Mouse (Mus musculus) cerebellum, adult 11-12 months (tissue): Measurements from ENCODE around the gene Mknk1.
A peak's percentile ranks its signal among the peaks of the same experiment; 100 is the strongest.

ENCODE experiments used
- DNase-seq: peaks from one replicate; pipeline ENCODE4 v3.0.0; 2022

The Mknk1 gene

GRCm38 (mm10) chr4:115897901-115898631 is 59.1 kb downstream of the Mknk1 start:
- no peak for DNase-seq

GRCm38 (mm10) chr4:115902816-115903215 is 63.8 kb downstream of the Mknk1 start:
- DNase-seq = peak; percentile 46

GRCm38 (mm10) chr4:115904375-115904774 is 65.4 kb downstream of the Mknk1 start:
- no peak for DNase-seq

- no peak for DNase-seq
Measured at GRCm38 (mm10) chr4:115905701-115906100, 66.7 kb downstream of the Mknk1 start.

- DNase-seq = no peak
Measured at GRCm38 (mm10) chr4:115906791-115907190, 67.8 kb downstream of the Mknk1 start.

- DNase-seq = no peak
Measured at GRCm38 (mm10) chr4:115907994-115908393, 69.0 kb downstream of the Mknk1 start.

- DNase-seq = no peak
Measured at GRCm38 (mm10) chr4:115908641-115909040, 69.6 kb downstream of the Mknk1 start.

- no peak for DNase-seq
Measured at GRCm38 (mm10) chr4:115911586-115911985, 72.6 kb downstream of the Mknk1 start.

- no peak for DNase-seq
Measured at GRCm38 (mm10) chr4:115919911-115920310, 80.9 kb downstream of the Mknk1 start.

GRCm38 (mm10) chr4:115922688-115923087 is 83.7 kb downstream of the Mknk1 start:
- DNase-seq = no peak

GRCm38 (mm10) chr4:115923262-115923880 is 84.4 kb downstream of the Mknk1 start:
- DNase-seq = no peak

- DNase-seq = no peak
Measured at GRCm38 (mm10) chr4:115927637-115928036, 88.6 kb downstream of the Mknk1 start.
